Mouse (Mus musculus) thymus, adult 2 months (tissue): ENCODE measurements around the gene Myo1c.

Experiments used
- CTCF ChIP-seq: fragments of 200-500 bp; IDR thresholded peaks from 2 replicates; pipeline ENCODE4 v1.5.1; 2012; ENCODE audit warnings: mild to moderate bottlenecking, control low read depth, low read length, moderate library complexity, borderline replicate concordance; ENCODE audit not compliant: control insufficient read depth, poor library complexity, insufficient read depth; ENCODE audit errors: extremely low read depth
- POLR2A ChIP-seq: fragments of 200-500 bp; IDR thresholded peaks from 2 replicates; pipeline ENCODE4 v1.6.1; 2012; ENCODE audit warnings: mild to moderate bottlenecking, low read length, control low read depth, moderate library complexity; ENCODE audit not compliant: control insufficient read depth, poor library complexity, insufficient read depth; ENCODE audit errors: extremely low read depth

- no peak for TF ChIP-seq CTCF
- no peak for TF ChIP-seq POLR2A
Measured at GRCm38 (mm10) chr11:75652942-75653684, 2.8 kb downstream of the Myo1c start.
